Mouse (Mus musculus) MEL (cell line): ENCODE results near the gene Dhx30. TPM values are rescaled to one million over a fixed set of nuclear protein-coding genes. Genes with fewer than 3 reads are reported as not detected.

Experiments
- DNase-seq: peaks from one replicate; pipeline ENCODE4 v3.0.0; 2011; ENCODE audit warnings: low read depth, low spot score
- H3K27ac ChIP-seq: 2 replicates; pipeline ENCODE4 v1.5.1; 2012; ENCODE audit warnings: low read depth, mild to moderate bottlenecking, control low read depth, low read length, moderate library complexity; ENCODE audit not compliant: control insufficient read depth
- H3K27me3 ChIP-seq, 2 experiments: fragments of 150-350 bp in 1 of 2; sonication (generic) in 1 of 2; 2 replicates each; pipeline ENCODE4 v1.6.1; 2012; ENCODE audit warnings: low read length in 2 of 2, mild to moderate bottlenecking in 2 of 2, improper control_type of control experiment in 1 of 2, moderate library complexity in 1 of 2; ENCODE audit not compliant: insufficient read depth in 2 of 2, control insufficient read depth in 1 of 2
- H3K36me3 ChIP-seq, 2 experiments: 2 replicates each; pipeline ENCODE4 v1.6.1; 2012 to 2014; ENCODE audit warnings: low read length in 2 of 2, improper control_type of control experiment in 1 of 2, inconsistent platforms in 1 of 2, mild to moderate bottlenecking in 1 of 2; ENCODE audit not compliant: insufficient read depth in 2 of 2, control insufficient read depth in 1 of 2
- H3K4me1 ChIP-seq, 2 experiments: fragments of 150-350 bp in 1 of 2; sonication (generic) in 1 of 2; 2 replicates each; pipeline ENCODE4 v1.6.1; 2012; ENCODE audit warnings: low read length in 2 of 2, improper control_type of control experiment in 1 of 2, mild to moderate bottlenecking in 1 of 2; ENCODE audit not compliant: insufficient read depth in 2 of 2, control insufficient read depth in 1 of 2
- H3K4me3 ChIP-seq, 2 experiments: fragments of 150-350 bp in 1 of 2; sonication (generic) in 1 of 2; 2 replicates each; pipeline ENCODE4 v1.5.1; 2012; ENCODE audit warnings: low read depth in 2 of 2, low read length in 2 of 2, mild to moderate bottlenecking in 2 of 2, moderate library complexity in 2 of 2, control low read depth in 1 of 2, improper control_type of control experiment in 1 of 2; ENCODE audit not compliant: control insufficient read depth in 1 of 2, insufficient read depth in 1 of 2
- H3K79me2 ChIP-seq: 2 replicates; pipeline ENCODE4 v1.6.1; 2012; ENCODE audit warnings: mild to moderate bottlenecking, low read length, moderate library complexity; ENCODE audit not compliant: control insufficient read depth, poor library complexity, insufficient read depth
- H3K9ac ChIP-seq: 2 replicates; pipeline ENCODE4 v1.6.1; 2012; ENCODE audit warnings: low read depth, mild to moderate bottlenecking, control low read depth, low read length, moderate library complexity; ENCODE audit not compliant: control insufficient read depth, poor library complexity, severe bottlenecking
- H3K9me3 ChIP-seq: fragments of 150-350 bp; sonication (generic); replicated peaks from 2 replicates; pipeline ENCODE4 v1.6.1; 2012; ENCODE audit warnings: mild to moderate bottlenecking, low read length, improper control_type of control experiment, moderate library complexity; ENCODE audit not compliant: insufficient read depth
- EP300 ChIP-seq, 2 experiments: IDR thresholded peaks; 2 replicates each; pipeline ENCODE4 v1.6.1; 2011; ENCODE audit warnings: improper control_type of control experiment in 2 of 2, low read length in 2 of 2, low read depth in 1 of 2, mild to moderate bottlenecking in 1 of 2
- GABPA ChIP-seq: IDR thresholded peaks from 2 replicates; pipeline ENCODE4 v1.6.1; 2012; ENCODE audit warnings: low read depth, mild to moderate bottlenecking, inconsistent platforms, low read length, improper control_type of control experiment, moderate library complexity
- GATA1 ChIP-seq: IDR thresholded peaks from 2 replicates; pipeline ENCODE4 v1.6.1; 2011; ENCODE audit warnings: low read depth, low read length, improper control_type of control experiment
- HCFC1 ChIP-seq: IDR thresholded peaks from 2 replicates; pipeline ENCODE4 v1.6.1; 2012; ENCODE audit warnings: low read depth, mild to moderate bottlenecking, inconsistent platforms, low read length, improper control_type of control experiment, moderate library complexity
- JUND ChIP-seq: IDR thresholded peaks from 2 replicates; pipeline ENCODE4 v1.6.1; 2011; ENCODE audit warnings: low read depth, mild to moderate bottlenecking, improper control_type of control experiment, low read length
- MAFK ChIP-seq: IDR thresholded peaks from 2 replicates; pipeline ENCODE4 v1.6.1; 2011; ENCODE audit warnings: low read depth, mild to moderate bottlenecking, low read length, improper control_type of control experiment, borderline replicate concordance
- MAZ ChIP-seq: IDR thresholded peaks from 2 replicates; pipeline ENCODE4 v1.6.1; 2012; ENCODE audit warnings: low read depth, mild to moderate bottlenecking, inconsistent platforms, low read length, improper control_type of control experiment
- POLR2AphosphoS5 ChIP-seq: IDR thresholded peaks from 2 replicates; pipeline ENCODE4 v1.6.1; 2012; ENCODE audit warnings: low read depth, borderline replicate concordance, mild to moderate bottlenecking, inconsistent platforms, low read length, moderate library complexity, mixed read lengths
- RCOR1 ChIP-seq: IDR thresholded peaks from 2 replicates; pipeline ENCODE4 v1.6.1; 2012; ENCODE audit warnings: low read depth, mild to moderate bottlenecking, inconsistent platforms, low read length, improper control_type of control experiment
- USF2 ChIP-seq, 2 experiments: IDR thresholded peaks; 2 replicates each; pipeline ENCODE4 v1.6.1; 2011 to 2012; ENCODE audit warnings: improper control_type of control experiment in 2 of 2, low read length in 2 of 2, borderline replicate concordance in 1 of 2, inconsistent platforms in 1 of 2, low read depth in 1 of 2, mild to moderate bottlenecking in 1 of 2; ENCODE audit not compliant: insufficient read depth in 1 of 2
- ZKSCAN1 ChIP-seq: IDR thresholded peaks from 2 replicates; pipeline ENCODE4 v1.6.1; 2012; ENCODE audit warnings: low read depth, mild to moderate bottlenecking, inconsistent platforms, low read length, improper control_type of control experiment, moderate library complexity
- ZNF384 ChIP-seq: IDR thresholded peaks from 2 replicates; pipeline ENCODE4 v1.6.1; 2012; ENCODE audit warnings: low read depth, mild to moderate bottlenecking, inconsistent platforms, low read length, improper control_type of control experiment
- polyA plus RNA-seq, 2 experiments: library from polyadenylated mRNA; stranded (reverse) in 1 of 2; unstranded in 1 of 2; fragments of >175 nt in 1 of 2; fragments of >200 nt in 1 of 2; gene quantifications; 2 replicates each; pipeline versions ENCODE4 v1.2.1 to v1.2.4; 2012; ENCODE audit warnings: low replicate concordance in 2 of 2, low read depth in 1 of 2; ENCODE audit not compliant: insufficient read length in 2 of 2, insufficient read depth in 1 of 2, missing spikeins in 1 of 2
- total RNA-seq: library from RNA; depleted of rRNA; stranded (reverse); fragments of 300-350 nt; gene quantifications from 2 replicates; pipeline ENCODE4 v1.2.3, GENCODE M21; 2012

The Dhx30 gene
- total and polyA plus RNA-seq, 3 experiments: 113 to 126 TPM; not detected in 1

DNA sequence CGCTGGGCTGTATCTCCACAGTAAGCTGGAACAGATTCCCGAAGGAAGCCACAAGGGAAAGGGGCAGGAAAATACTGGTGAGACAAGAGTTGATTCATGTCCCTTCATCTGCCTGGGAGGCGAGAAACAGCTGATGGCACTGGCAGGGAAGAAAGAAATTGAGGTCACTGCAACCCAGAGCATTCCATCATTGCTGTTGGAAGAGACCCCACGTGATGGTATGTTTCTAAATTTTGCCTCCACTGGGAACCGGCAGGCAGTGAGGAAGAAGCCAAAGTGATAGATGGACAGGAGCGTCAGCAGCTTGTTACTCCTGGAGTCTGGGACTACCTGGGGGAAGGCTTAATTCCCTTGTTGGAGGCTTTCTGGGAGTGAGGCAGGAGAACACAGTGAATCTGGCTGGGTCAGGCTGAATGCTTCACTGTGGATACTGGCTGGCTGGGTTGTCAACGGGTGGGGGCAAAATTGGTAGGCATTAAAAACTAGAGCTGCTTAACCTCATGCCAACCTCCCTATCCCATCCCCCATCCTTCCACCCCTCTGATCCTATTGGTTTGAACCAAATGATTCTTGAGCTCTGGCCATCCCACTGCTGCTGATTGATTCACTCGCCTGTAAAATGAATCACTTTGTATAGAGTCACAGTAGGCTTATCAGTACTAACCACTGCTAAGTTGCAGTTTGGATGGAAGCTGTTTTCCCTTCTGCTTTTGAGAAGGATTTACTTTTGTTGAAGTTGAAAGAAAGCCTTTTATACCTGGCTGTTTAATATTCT, 64.1 kb downstream of the Dhx30 start:
- Histone ChIP-seq H3K9ac (no peak overlapping the region), H3K36me3 (peaks cover 0 to 3% of the 10 kb centered on the region in 2 experiments; a peak in 2 of 4 replicates), H3K4me3 (no peak overlapping the region), H3K27ac (no peak overlapping the region), H3K79me2 (no peaks in the 10 kb centered on the region), H3K9me3 (no peaks in the 10 kb centered on the region), H3K4me1 (no peaks in the 10 kb centered on the region)
- DNase-seq: peak; percentile 19
- TF ChIP-seq MAFK: no peak
- TF ChIP-seq GATA1: peak; percentile 9; the same call in 1 of the 2 replicates
- no peak for TF ChIP-seq RCOR1
- TF ChIP-seq, all 39 proteins: peak for 1
- no peaks in the 10 kb centered on the region for H3K27me3 ChIP-seq

DNA sequence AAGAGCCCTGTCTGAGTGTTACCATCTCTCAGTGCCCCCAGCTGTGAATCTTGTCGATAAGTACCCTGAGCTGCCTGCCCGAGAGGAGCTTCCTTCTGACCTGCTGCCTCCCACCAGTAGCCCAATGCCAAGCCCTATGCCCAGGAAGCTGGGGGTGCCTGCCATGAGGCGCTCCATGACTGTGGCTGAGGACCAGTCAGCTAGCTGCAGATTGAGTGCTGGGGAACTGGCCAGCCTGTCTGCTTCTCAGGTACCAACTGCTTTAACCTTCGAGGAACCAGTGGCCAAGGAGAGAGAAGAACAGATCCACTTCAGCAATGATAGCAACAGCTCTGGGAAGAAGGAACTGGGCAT, 64.7 kb downstream of the Dhx30 start:
- no peak for DNase-seq
- Histone ChIP-seq H3K27ac (no peak overlapping the region), H3K9ac (no peak overlapping the region), H3K4me1 (no peaks in the 10 kb centered on the region), H3K9me3 (no peaks in the 10 kb centered on the region), H3K4me3 (no peak overlapping the region), H3K27me3 (no peaks in the 10 kb centered on the region), H3K36me3 (peaks cover 0 to 3% of the 10 kb centered on the region in 2 experiments; a peak in 2 of 4 replicates), H3K79me2 (no peaks in the 10 kb centered on the region)
- TF ChIP-seq USF2 (IDR thresholded peaks at IDR 0.05; ENCODE audit: borderline replicate concordance in 1 of 2, insufficient read depth in 1 of 2, low read depth in 1 of 2, low read length in 2 of 2) (no peak), ZNF384 (no peak), HCFC1 (no peak), MAZ (no peak), ZKSCAN1 (no peak), GABPA (no peak), EP300 (IDR thresholded peaks at IDR 0.05; ENCODE audit: low read depth in 1 of 2, low read length in 2 of 2) (no peak), POLR2AphosphoS5 (no peak), JUND (no peak)
